ENCODE assay signal across 10 mouse cellular contexts in the genomic region with DNA sequence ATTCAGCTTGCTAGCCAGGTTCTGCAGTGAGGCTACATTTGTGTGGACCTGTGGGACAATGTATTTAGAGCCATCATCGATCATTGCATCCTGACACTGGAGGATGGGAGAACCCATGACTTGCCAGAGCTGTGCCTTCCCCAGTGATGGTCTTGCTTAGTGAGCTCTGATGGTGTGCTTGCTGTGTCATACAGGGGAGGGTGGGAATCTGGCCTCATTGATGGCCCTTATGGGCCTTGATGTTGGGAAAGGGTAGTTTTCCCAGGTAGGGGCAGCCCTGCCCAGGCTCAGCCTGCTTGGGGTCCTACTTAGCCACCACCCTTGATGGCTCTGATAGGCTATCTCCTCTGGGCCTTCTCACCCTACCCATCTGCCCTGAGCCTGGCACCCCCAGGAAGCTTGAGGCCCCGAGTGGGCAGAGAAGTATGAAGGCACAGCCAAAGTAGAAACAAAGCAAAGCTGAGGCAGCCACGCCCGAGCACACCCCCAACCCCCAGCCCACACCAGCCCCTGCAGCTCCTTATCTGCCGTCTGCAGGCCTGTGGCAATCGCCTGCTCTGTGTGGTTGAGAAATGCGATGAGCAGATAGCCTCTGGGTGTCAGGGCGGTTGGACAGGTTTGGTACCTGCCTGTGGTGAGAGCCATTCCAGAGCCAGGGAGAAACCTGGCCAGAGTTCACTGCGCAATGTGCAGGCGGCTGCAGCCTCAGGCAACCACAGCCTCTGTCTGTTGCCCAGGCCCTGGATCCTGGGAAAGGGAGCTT. TPM values are rescaled to one million over a fixed set of nuclear protein-coding genes. Genes with fewer than 3 reads are reported as not detected.
DNase-seq lines count a peak whose midpoint lies in the region; ATAC-seq lines count a peak whose summit lies in the region.
"Had no signal": no experiment of that assay in that cellular context is flagged by ENCODE, and none has a peak within 500 bp of the region (broad histone marks: within the 10 kb centered on the region; RNA-seq: fewer than 3 reads in every experiment).

No protein-coding gene starts in this region.

- no peaks in the 10 kb centered on the region for H3K36me3 ChIP-seq in hindbrain, embryonic 12.5 days
- H3K36me3 ChIP-seq in hindbrain, embryonic 13.5 days, result no peaks in the 10 kb centered on the region
- H3K36me3 ChIP-seq in limb, embryonic 12.5 days, result no peaks in the 10 kb centered on the region; the same call in 1 of the 2 replicates
- H3K36me3 ChIP-seq in forebrain, embryonic 12.5 days (replicated peaks), result no peaks in the 10 kb centered on the region

- no peak overlapping the region for H3K4me2 ChIP-seq in hindbrain, embryonic 12.5 days (replicated peaks)
- no peak overlapping the region for H3K4me2 ChIP-seq in hindbrain, embryonic 13.5 days
- H3K4me2 ChIP-seq in limb, embryonic 12.5 days, result no peak overlapping the region
- no peak overlapping the region for H3K4me2 ChIP-seq in forebrain, embryonic 12.5 days

- no peak overlapping the region for H3K4me3 ChIP-seq in hindbrain, embryonic 12.5 days
- H3K4me3 ChIP-seq in hindbrain, embryonic 13.5 days, result no peak overlapping the region
- H3K4me3 ChIP-seq in limb, embryonic 12.5 days (replicated peaks), result no peak overlapping the region
- H3K4me3 ChIP-seq in forebrain, embryonic 12.5 days (replicated peaks), result no peak overlapping the region

- no peaks in the 10 kb centered on the region for H3K27me3 ChIP-seq in hindbrain, embryonic 12.5 days
- no peaks in the 10 kb centered on the region for H3K27me3 ChIP-seq in hindbrain, embryonic 13.5 days
- no peaks in the 10 kb centered on the region for H3K27me3 ChIP-seq in limb, embryonic 12.5 days
- peaks cover 3% of the 10 kb centered on the region; the same call in 1 of the 2 replicates for H3K27me3 ChIP-seq in forebrain, embryonic 12.5 days

- H3K9me3 ChIP-seq in hindbrain, embryonic 12.5 days (replicated peaks), result no peaks in the 10 kb centered on the region
- H3K9me3 ChIP-seq in hindbrain, embryonic 13.5 days, result no peaks in the 10 kb centered on the region
- no peaks in the 10 kb centered on the region for H3K9me3 ChIP-seq in limb, embryonic 12.5 days
- no peaks in the 10 kb centered on the region for H3K9me3 ChIP-seq in forebrain, embryonic 12.5 days

- 79% methylated on average over 10 of the region's 10 CpGs for WGBS in hindbrain, embryonic 12.5 days
- WGBS in hindbrain, embryonic 13.5 days, result 82% methylated on average over 10 of the region's 10 CpGs
- 76% methylated on average over 10 of the region's 10 CpGs for WGBS in limb, embryonic 12.5 days
- 82% methylated on average over 10 of the region's 10 CpGs for WGBS in forebrain, embryonic 12.5 days

- DNase-seq in spleen, postnatal 4 days (ENCODE audit: low spot score in 2 of 2), result peak; percentile 47 to 73
- no peak for DNase-seq in cerebellum, postnatal 4 days (ENCODE audit: low spot score in 2 of 2)
- DNase-seq in thymus, postnatal 0 days (ENCODE audit: low spot score), result no peak
- DNase-seq: cerebellum, postnatal 10 days; right cerebral cortex, postnatal 25 days had no signal

- no peak overlapping the region for H3K9ac ChIP-seq in hindbrain, embryonic 12.5 days
- H3K9ac ChIP-seq in hindbrain, embryonic 13.5 days, result no peak overlapping the region
- H3K9ac ChIP-seq in limb, embryonic 12.5 days (replicated peaks), result no peak overlapping the region
- H3K9ac ChIP-seq in forebrain, embryonic 12.5 days, result no peak overlapping the region

- peaks cover 66% of the 10 kb centered on the region for H3K4me1 ChIP-seq in hindbrain, embryonic 12.5 days
- peaks cover 72% of the 10 kb centered on the region for H3K4me1 ChIP-seq in hindbrain, embryonic 13.5 days (replicated peaks)
- H3K4me1 ChIP-seq in limb, embryonic 12.5 days (replicated peaks), result peaks cover 66% of the 10 kb centered on the region
- peaks cover 65% of the 10 kb centered on the region for H3K4me1 ChIP-seq in forebrain, embryonic 12.5 days

- H3K27ac ChIP-seq in hindbrain, embryonic 12.5 days, result peak overlapping the region; percentile 40; the same call in 1 of the 2 replicates
- H3K27ac ChIP-seq in hindbrain, embryonic 13.5 days, result no peak overlapping the region
- H3K27ac ChIP-seq in limb, embryonic 12.5 days, result peak overlapping the region; percentile 35; the same call in 1 of the 2 replicates
- no peak overlapping the region for H3K27ac ChIP-seq in forebrain, embryonic 12.5 days

- no peak for ATAC-seq in hindbrain, embryonic 12.5 days (ENCODE audit: low FRiP score)
- no peak for ATAC-seq in hindbrain, embryonic 13.5 days (ENCODE audit: low FRiP score)
- ATAC-seq in common myeloid progenitor, adult 5-6 weeks (replicated peaks; ENCODE audit: low read depth, poor library complexity, severe bottlenecking), result peak; percentile 76
- no peak for ATAC-seq in limb, embryonic 12.5 days (ENCODE audit: insufficient number of reproducible peaks, insufficient read depth, low FRiP score, low TSS enrichment, low read depth)
- no peak for ATAC-seq in forebrain, embryonic 12.5 days (ENCODE audit: low FRiP score)

RNA-seq across cellular contexts. Expression of a gene that starts 26.8 kb away (rescaled TPM):
- polyA plus RNA-seq in hindbrain, embryonic 12.5 days (2016; fragmentation: Nextera tagmentation; extraction: Ambion mirVana), result 11.1 and 11.2 TPM in 2 replicates
- 4.6 and 4.7 TPM in 2 replicates for polyA plus RNA-seq in hindbrain, embryonic 13.5 days (2015; fragmentation: Nextera tagmentation; extraction: Ambion mirVana)
- total RNA-seq in common myeloid progenitor, adult 5-6 weeks (2017), result 3.5 and 4.0 TPM in 2 replicates
- polyA plus RNA-seq in limb, embryonic 12.5 days (2016; fragmentation: Nextera tagmentation; extraction: Ambion mirVana), result 15.3 and 15.7 TPM in 2 replicates
- polyA plus RNA-seq in thymus, postnatal 0 days (2015; fragmentation: Nextera tagmentation; extraction: Ambion mirVana), result 5.1 and 5.5 TPM in 2 replicates
- 6.7 and 7.8 TPM in 2 replicates for polyA plus RNA-seq in forebrain, embryonic 12.5 days (2016; fragmentation: Nextera tagmentation; extraction: Ambion mirVana)

Comparison
In these comparisons a context has a peak if more than half of its experiments do, and no peak if none do; other contexts are left out.
1. H3K27ac ChIP-seq: peak in hindbrain, embryonic 12.5 days (single experiment) and limb, embryonic 12.5 days (single experiment); none in hindbrain, embryonic 13.5 days (single experiment) and forebrain, embryonic 12.5 days (single experiment).
2. DNase-seq: peak in spleen, postnatal 4 days (2 of 2); none in cerebellum, postnatal 4 days (0 of 2) and thymus, postnatal 0 days (single experiment).